Mouse (Mus musculus): ENCODE measurements around the gene Cdkl5. TPM values are rescaled to one million over a fixed set of nuclear protein-coding genes. Genes with fewer than 3 reads are reported as not detected.

Cdkl5 gene
- polyA plus RNA-seq, 1 experiment from 2014 or later, result 3.3 TPM

- TF ChIP-seq EP300 (IDR thresholded peaks at IDR 0.05) (no peak), CTCF (IDR thresholded peaks at IDR 0.05) (no peak)
- no peaks in the 10 kb centered on the region for H3K4me1 ChIP-seq (ENCODE audit: insufficient read depth, low read depth, low read length)
- H3K27ac ChIP-seq (ENCODE audit: low read length), result no peak overlapping the region
- 52% methylated on average over 2 of the region's 2 CpGs for WGBS
- H3K9me3 ChIP-seq (ENCODE audit: low read length), result no peaks in the 10 kb centered on the region
- ATAC-seq (no peak), DNase-seq (ENCODE audit: low spot score) (no peak)
- H3K36me3 ChIP-seq (ENCODE audit: insufficient read depth, low read length), result no peaks in the 10 kb centered on the region
- no peak overlapping the region for H3K9ac ChIP-seq (replicated peaks; ENCODE audit: low read depth)
- H3K4me3 ChIP-seq (ENCODE audit: low read depth, low read length), result no peak overlapping the region
- H3K4me2 ChIP-seq (replicated peaks; ENCODE audit: low read depth, low read length), result no peak overlapping the region
- no peaks in the 10 kb centered on the region for H3K27me3 ChIP-seq (replicated peaks; ENCODE audit: insufficient read depth, low read length)
Observed at GRCm38 (mm10) chrX:160905041-160905678, 89.3 kb downstream of the Cdkl5 start.

GRCm38 (mm10) chrX:160901118-160901517 lies 93.4 kb downstream of the Cdkl5 start:
- ATAC-seq, result no peak
- H3K9ac ChIP-seq (replicated peaks; ENCODE audit: low read depth), result no peak overlapping the region
- DNase-seq (ENCODE audit: low spot score), result no peak
- H3K36me3 ChIP-seq (ENCODE audit: insufficient read depth, low read length), result no peaks in the 10 kb centered on the region
- H3K4me1 ChIP-seq (ENCODE audit: insufficient read depth, low read depth, low read length), result no peaks in the 10 kb centered on the region
- no peaks in the 10 kb centered on the region for H3K27me3 ChIP-seq (replicated peaks; ENCODE audit: insufficient read depth, low read length)
- no peak overlapping the region for H3K4me3 ChIP-seq (ENCODE audit: low read depth, low read length)
- TF ChIP-seq CTCF (IDR thresholded peaks at IDR 0.05), result no peak
- TF ChIP-seq EP300 (IDR thresholded peaks at IDR 0.05), result no peak
- whole genome bisulfite sequencing, result 85% methylated on average over 2 of the region's 2 CpGs
- H3K4me2 ChIP-seq (replicated peaks; ENCODE audit: low read depth, low read length), result no peak overlapping the region
- H3K9me3 ChIP-seq (ENCODE audit: low read length), result no peaks in the 10 kb centered on the region
- H3K27ac ChIP-seq (ENCODE audit: low read length), result no peak overlapping the region

DNA sequence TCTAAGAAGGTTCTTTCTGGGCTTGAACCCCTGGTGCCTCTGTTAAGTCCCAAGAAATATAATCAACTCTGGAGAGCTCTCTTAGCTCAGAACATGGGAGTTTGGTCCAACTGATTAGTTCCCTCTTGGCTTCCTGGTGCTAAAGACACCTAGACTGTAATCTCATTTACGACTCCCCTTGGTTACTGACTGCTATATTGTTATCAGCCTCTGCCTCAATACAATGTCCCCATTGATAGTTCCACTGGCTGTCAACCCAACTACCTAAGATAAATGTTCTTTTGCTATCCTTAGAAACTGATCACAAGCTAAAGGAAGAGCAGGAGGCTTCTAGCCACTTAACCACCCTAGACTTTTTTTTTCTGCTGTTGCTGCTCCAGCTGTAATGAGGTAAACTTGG lies 102.4 kb downstream of the Cdkl5 start:
- Histone ChIP-seq H3K27ac (ENCODE audit: low read length) (no peak overlapping the region), H3K9me3 (ENCODE audit: low read length) (no peaks in the 10 kb centered on the region), H3K36me3 (ENCODE audit: insufficient read depth, low read length) (no peaks in the 10 kb centered on the region), H3K9ac (replicated peaks; ENCODE audit: low read depth) (no peak overlapping the region), H3K4me1 (ENCODE audit: insufficient read depth, low read depth, low read length) (no peaks in the 10 kb centered on the region), H3K4me2 (replicated peaks; ENCODE audit: low read depth, low read length) (no peak overlapping the region), H3K4me3 (ENCODE audit: low read depth, low read length) (no peak overlapping the region), H3K27me3 (replicated peaks; ENCODE audit: insufficient read depth, low read length) (no peaks in the 10 kb centered on the region)
- 63% methylated on average over 1 of the region's 1 CpGs for WGBS
- DNase-seq (ENCODE audit: low spot score), result no peak
- no peak for ATAC-seq
- TF ChIP-seq CTCF (IDR thresholded peaks at IDR 0.05), result no peak
- no peak for TF ChIP-seq EP300 (IDR thresholded peaks at IDR 0.05)

DNA sequence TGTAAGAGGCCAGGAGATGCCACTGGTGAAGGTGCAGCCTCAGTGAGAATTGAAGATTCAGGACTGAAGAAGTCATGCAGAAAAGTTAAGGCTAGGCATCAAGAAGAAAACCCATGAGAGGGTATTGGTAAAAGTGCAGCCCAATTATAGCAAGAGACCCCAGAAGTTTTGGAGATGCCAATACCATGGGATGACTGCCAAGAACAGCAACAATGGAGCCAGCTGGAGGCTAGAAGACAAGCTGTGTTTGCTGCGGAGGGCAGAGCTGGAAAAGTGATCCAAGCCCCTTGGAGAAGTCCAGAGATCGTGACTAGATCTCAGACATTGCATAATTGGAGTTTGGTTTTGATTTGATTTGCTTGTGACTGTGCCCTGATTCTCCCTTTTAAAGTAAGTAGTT lies 108.2 kb downstream of the Cdkl5 start:
- Histone ChIP-seq H3K4me2 (replicated peaks; ENCODE audit: low read depth, low read length) (no peak overlapping the region), H3K36me3 (ENCODE audit: insufficient read depth, low read length) (no peaks in the 10 kb centered on the region), H3K9me3 (ENCODE audit: low read length) (no peaks in the 10 kb centered on the region), H3K27ac (ENCODE audit: low read length) (no peak overlapping the region), H3K4me1 (ENCODE audit: insufficient read depth, low read depth, low read length) (no peaks in the 10 kb centered on the region), H3K9ac (replicated peaks; ENCODE audit: low read depth) (no peak overlapping the region), H3K27me3 (replicated peaks; ENCODE audit: insufficient read depth, low read length) (no peaks in the 10 kb centered on the region), H3K4me3 (ENCODE audit: low read depth, low read length) (no peak overlapping the region)
- ATAC-seq (no peak), DNase-seq (ENCODE audit: low spot score) (no peak)
- WGBS, result 66% methylated on average over 2 of the region's 2 CpGs
- TF ChIP-seq EP300 (IDR thresholded peaks at IDR 0.05), result no peak
- no peak for TF ChIP-seq CTCF (IDR thresholded peaks at IDR 0.05)

DNA sequence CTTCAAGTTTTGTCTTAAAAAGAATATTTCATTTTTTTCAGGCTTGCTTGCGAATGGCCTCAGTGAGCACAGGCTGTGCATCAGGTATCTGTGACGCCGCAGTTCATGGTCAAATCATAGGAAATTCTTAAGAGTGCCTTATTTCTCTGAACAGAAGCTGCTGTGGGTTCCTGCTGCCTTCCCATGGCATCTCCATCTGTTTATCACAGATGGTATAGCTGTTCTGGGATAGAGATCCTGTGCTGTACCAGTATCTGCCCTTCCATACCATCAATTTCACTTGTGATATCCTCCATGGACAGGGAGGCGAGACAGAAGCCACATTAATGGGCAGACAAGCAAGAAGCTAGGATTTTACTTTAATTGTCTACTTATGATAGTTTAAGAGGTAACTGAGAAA lies 127.9 kb downstream of the Cdkl5 start:
- H3K9ac ChIP-seq (replicated peaks; ENCODE audit: low read depth), result no peak overlapping the region
- TF ChIP-seq CTCF (IDR thresholded peaks at IDR 0.05), result no peak
- no peak for TF ChIP-seq EP300 (IDR thresholded peaks at IDR 0.05)
- DNase-seq (ENCODE audit: low spot score) (no peak), ATAC-seq (no peak)
- H3K4me1 ChIP-seq (ENCODE audit: insufficient read depth, low read depth, low read length), result no peaks in the 10 kb centered on the region
- no peaks in the 10 kb centered on the region for H3K9me3 ChIP-seq (ENCODE audit: low read length)
- no peak overlapping the region for H3K4me2 ChIP-seq (replicated peaks; ENCODE audit: low read depth, low read length)
- no peak overlapping the region for H3K27ac ChIP-seq (ENCODE audit: low read length)
- WGBS, result 86% methylated on average over 4 of the region's 4 CpGs
- no peaks in the 10 kb centered on the region for H3K27me3 ChIP-seq (replicated peaks; ENCODE audit: insufficient read depth, low read length)
- no peak overlapping the region for H3K4me3 ChIP-seq (ENCODE audit: low read depth, low read length)
- no peaks in the 10 kb centered on the region for H3K36me3 ChIP-seq (ENCODE audit: insufficient read depth, low read length)

- WGBS, result 70% methylated on average over 4 of the region's 4 CpGs
- no peak overlapping the region for H3K4me3 ChIP-seq (ENCODE audit: low read depth, low read length)
Observed at GRCm38 (mm10) chrX:160865022-160865421, 129.5 kb downstream of the Cdkl5 start.

More at GRCm38 (mm10) chrX:160865022-160865421, 129.5 kb downstream of the Cdkl5 start:
- Histone ChIP-seq H3K9me3 (ENCODE audit: low read length) (no peaks in the 10 kb centered on the region), H3K36me3 (ENCODE audit: insufficient read depth, low read length) (no peaks in the 10 kb centered on the region), H3K27ac (ENCODE audit: low read length) (no peak overlapping the region), H3K27me3 (replicated peaks; ENCODE audit: insufficient read depth, low read length) (no peaks in the 10 kb centered on the region), H3K4me2 (replicated peaks; ENCODE audit: low read depth, low read length) (no peak overlapping the region), H3K9ac (replicated peaks; ENCODE audit: low read depth) (no peak overlapping the region), H3K4me1 (ENCODE audit: insufficient read depth, low read depth, low read length) (no peaks in the 10 kb centered on the region)
- TF ChIP-seq CTCF (IDR thresholded peaks at IDR 0.05), result no peak
- TF ChIP-seq EP300 (IDR thresholded peaks at IDR 0.05), result no peak
- ATAC-seq (no peak), DNase-seq (ENCODE audit: low spot score) (no peak)

Data from lung, postnatal 0 days (tissue).